Mouse (Mus musculus): ENCODE data around the gene Il27ra. TPM values are rescaled to one million over a fixed set of nuclear protein-coding genes. Genes with fewer than 3 reads are reported as not detected.

The Il27ra gene
- polyA plus RNA-seq (2012; rRNA removed; ENCODE audit: low replicate concordance): 2.7 and 2.9 TPM in 2 replicates

DNA sequence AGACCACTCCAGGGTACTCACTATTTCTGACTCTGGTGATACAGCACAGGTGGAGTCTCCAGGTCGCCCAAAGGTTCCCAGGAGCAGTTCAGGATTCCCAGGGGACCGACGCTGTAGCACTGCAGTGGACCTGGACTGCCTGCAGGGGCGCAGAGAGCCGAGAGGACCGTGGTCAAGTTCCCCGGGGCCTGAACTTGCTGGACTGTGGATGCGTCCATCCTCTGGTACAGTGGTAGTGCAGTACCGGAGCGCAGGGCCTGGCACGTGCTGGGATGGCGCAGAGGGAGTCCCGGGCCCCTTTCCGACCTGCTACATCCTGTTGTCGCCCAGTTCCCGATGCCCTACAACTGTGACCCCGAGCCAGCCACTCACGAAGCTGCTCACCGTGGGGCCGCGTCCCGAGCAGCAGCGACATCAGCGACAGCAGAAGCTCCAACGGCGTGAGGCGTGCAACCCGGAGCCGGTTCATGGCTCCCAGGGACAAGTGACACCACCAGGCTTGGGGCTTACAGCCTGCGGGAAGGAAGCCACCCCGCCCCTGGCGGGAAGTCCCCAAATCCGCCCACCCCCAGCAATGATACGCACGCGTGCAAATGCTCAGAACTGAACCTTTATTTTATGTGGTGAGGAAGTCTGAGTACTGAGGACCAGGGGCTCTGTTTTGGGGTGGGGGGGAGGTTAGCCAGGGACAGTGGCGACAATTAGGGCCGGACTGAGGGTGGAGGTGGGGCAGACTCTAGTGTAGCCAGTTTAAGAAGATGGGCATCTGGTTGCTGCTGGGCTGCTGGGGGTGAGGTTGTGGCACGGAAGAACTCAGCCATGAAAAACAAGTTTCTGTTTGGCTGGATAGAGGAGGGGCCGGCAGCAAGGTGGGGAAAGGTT is at the start of gene Il27ra:
Gene Il27ra (minus strand): TSS at position 524 of the 882 bp plus-strand sequence.

DNA sequence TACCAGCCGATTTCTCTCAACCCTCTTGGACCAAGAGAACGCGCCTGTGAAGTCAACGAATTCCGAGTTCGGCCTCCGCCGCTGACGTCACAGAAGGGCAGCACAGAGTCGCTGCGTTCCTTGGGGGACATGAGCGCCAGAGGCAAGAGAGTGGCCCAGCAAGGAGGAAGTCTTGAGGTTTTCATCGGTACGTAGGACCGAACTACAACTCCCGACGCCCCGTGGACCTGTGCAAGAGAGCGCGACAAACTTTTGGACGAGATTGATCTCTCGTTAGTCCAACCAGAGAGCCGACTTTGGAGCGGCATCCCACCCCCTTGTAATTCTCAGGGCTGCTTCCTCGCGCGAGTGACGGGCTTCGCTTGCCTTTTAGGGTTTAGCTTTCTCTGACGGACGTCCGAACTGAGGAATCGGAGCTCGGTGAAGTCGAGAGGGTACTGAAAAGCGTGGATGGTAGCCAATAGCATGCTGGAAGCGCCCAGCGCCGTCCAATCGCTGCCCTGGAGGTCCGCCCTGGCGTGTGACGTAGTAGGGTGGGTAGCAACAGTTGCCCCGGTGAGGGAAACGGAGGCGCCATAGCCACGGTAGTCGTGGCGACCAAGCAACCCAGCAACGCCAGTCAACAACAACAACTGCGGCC is 24.0 kb upstream of the Il27ra start, which contains the start of gene Rfx1:
Gene Rfx1 (plus strand): TSS at position 544 of the 640 bp plus-strand sequence.

DNA sequence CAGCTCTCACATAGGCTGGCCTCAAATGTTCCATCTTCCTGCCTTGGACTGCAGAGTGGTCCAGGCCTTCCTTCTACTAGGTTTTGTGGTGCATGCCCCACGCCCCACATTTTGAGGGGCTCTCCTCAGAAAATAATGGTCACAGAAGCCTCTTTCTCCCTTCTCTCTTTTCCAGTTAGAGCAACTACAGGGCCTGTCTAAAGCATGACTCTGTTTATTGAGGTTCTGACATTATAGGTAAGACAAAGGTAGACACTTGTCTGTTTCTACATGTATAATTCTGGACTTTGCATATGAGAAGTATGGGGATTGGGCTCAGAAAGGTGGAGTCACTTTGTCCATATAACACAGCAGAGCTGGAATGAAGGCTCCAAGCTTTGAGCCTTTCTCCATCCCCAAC is 22.6 kb upstream of the Il27ra start, which contains the start of gene Gm10643:
Gene Gm10643 (minus strand): TSS at position 101 of the 400 bp plus-strand sequence.

DNA sequence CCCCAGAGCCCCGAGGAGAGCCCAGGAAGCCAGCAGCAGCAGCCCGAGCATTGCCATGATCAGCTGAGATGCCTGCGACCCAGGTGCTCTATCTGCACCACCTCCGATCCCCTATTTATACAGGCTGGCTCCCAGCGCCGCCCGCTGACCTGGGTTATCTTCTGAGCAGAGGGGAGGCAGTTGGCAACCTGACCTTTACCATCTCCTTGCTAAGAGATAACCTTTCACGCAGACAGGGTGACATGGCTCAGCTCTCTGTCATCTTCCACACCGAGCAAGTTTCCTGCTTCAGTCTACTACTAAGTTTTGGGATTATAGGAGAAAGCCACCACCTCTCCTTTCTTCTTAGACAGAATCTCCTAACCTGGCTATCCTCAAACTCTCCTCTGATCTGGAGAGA is 2.5 kb upstream of the Il27ra start, which contains the start of gene Rln3:
Gene Rln3 (minus strand): TSS at position 101 of the 400 bp plus-strand sequence.

DNA sequence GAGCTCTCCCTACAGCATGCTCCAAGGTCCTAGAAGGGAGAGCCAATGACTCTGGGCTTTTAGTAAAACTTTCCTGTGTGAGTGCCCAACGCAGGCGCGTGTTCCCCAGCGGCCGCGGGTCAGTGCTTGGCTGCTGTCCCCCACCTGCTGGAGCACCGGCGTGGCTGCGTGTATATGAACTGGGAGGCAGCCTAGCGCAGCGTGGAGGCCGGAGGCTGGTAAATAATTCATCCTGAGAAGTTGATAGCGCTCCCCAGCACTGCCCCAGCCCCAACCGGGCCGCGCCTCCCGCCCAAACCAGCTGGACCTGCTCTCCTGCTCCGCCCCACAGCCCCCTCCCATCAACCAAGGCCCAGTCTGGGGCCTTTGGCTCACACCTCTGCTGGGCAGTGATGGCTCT is 21.3 kb downstream of the Il27ra start, which contains the start of gene Palm3:
Gene Palm3 (plus strand): TSS at position 376 of the 400 bp plus-strand sequence.

DNA sequence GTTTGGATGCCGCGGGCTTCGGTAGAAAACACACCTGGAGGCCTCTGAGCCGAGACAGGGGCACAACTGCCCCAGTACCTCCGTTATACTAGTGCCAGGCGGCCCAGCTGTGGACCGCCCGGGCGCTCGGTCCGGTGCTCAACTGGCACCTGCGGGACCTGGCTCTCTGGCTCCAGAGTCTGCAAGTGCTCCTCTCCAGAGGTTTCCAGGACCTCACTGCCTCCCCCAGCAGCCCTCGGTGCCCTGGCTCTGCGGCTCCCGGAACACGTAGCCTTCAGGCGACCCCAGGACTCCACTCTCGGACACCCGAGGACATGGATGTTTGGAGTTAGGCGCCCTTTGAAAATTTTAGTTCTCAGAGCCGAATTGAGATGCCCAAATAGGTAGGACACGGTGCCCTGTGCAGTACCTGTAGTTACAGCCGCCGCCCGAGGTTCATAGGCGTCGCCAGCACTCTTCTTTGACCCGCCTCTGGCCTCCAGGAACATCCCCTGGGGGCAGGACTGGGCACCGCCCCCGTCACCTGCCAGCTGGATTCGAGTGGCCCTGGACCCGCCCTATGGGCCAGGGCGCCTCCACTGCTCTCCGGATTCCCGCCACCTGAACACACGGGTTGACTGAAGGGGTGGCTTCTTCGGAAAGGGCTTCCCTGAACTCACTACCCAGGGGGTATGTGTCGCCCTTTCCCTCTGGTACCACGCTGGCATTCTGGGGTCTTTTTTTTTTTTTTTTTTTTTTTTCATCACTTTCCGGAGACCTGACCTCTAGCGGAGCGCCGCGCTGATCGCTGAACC is 30.5 kb downstream of the Il27ra start, which contains the start of gene 2210011C24Rik:
Gene 2210011C24Rik (minus strand): TSS at position 467 of the 794 bp plus-strand sequence.

DNA sequence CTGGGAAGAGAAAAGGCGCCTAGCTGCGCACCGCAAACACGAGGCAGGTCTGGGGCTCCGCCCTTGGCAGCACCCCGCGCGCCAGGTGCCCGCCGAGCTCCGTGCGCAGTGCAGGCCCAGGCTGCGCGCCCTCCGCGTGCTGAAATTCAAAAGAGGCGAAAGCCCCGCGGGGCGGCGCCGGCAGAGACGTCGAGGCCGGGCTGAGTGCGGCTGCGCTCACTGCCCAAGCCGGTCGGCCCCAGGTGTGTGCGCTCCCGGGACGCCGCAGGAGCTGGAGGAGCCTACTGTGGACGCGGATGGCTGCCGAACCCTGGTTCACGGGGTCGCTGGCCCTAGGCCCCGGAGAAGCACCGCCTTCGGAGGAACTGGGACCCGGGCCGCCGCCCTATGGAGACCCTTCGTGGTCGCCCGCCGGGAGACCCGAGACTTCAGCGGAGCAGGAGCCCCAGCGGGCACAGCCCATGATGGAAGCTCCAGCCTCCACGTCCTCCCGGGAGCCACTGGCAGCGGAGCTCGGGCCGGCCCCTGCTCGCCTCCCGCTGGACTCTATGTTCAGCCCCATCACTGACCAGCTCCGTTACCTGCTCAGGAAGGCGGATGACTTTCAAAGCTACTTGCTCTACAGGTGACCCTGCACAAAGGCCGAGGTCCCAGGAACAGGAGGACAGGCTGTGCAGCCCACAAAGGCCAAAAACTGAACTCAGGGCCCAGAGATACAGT is 40.9 kb downstream of the Il27ra start, which contains the start of gene 1700067K01Rik:
Gene 1700067K01Rik (plus strand): TSS at position 222 of the 720 bp plus-strand sequence.

DNA sequence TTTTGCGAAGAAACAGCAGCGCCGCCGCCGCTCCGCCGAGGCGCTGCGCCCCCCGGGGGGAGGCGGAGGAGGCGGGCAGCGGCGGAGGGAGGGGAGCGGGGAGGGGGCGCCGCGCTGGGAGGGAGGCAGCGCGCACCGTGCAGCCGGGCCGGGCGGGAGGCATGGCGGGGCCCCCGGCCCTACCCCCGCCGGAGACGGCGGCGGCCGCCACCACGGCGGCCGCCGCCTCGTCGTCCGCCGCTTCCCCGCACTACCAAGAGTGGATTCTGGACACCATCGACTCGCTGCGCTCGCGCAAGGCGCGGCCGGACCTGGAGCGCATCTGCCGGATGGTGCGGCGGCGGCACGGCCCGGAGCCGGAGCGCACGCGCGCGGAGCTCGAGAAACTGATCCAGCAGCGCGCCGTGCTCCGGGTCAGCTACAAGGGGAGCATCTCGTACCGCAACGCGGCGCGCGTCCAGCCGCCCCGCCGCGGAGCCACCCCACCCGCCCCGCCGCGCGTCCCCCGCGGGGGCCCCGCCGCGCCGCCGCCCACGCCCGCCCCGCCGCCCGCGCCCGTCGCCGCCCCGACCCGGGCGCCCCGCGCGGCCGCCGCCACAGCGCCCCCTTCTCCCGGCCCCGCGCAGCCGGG is 44.8 kb downstream of the Il27ra start, which contains the start of gene Samd1:
Gene Samd1 (plus strand): TSS at position 162 of the 631 bp plus-strand sequence.

Other genes with a start within 250 kb of the Il27ra start
- 9.4 and 15.6 TPM in 2 replicates for gene Adgrl1, start 142.5 kb downstream of the Il27ra start, polyA plus RNA-seq (2012; rRNA removed; ENCODE audit: low replicate concordance)
- gene Gm10644, start 87.4 kb downstream of the Il27ra start, polyA plus RNA-seq (2012; rRNA removed; ENCODE audit: low replicate concordance): 0.22 and 0.34 TPM in 2 replicates
- 6.1 and 44.6 TPM in 2 replicates for gene Asf1b, start 87.1 kb downstream of the Il27ra start, polyA plus RNA-seq (2012; rRNA removed; ENCODE audit: low replicate concordance)
- 38.5 and 50.4 TPM in 2 replicates for gene Prkaca, start 69.6 kb downstream of the Il27ra start, polyA plus RNA-seq (2012; rRNA removed; ENCODE audit: low replicate concordance)
- gene Samd1, start 44.9 kb downstream of the Il27ra start, polyA plus RNA-seq (2012; rRNA removed; ENCODE audit: low replicate concordance): 33.3 and 36.7 TPM in 2 replicates
- gene 1700067K01Rik, start 41.1 kb downstream of the Il27ra start, polyA plus RNA-seq (2012; rRNA removed; ENCODE audit: low replicate concordance): 0.53 TPM in 2 replicates
- 10.3 and 11.7 TPM in 2 replicates for gene 2210011C24Rik, start 30.4 kb downstream of the Il27ra start, polyA plus RNA-seq (2012; rRNA removed; ENCODE audit: low replicate concordance)
- gene Palm3, start 21.1 kb downstream of the Il27ra start, polyA plus RNA-seq (2012; rRNA removed; ENCODE audit: low replicate concordance): 0.05 and 0.19 TPM in 2 replicates
- gene Rln3, start 2.4 kb upstream of the Il27ra start, polyA plus RNA-seq (2012; rRNA removed; ENCODE audit: low replicate concordance): 0.33 and 0.85 TPM in 2 replicates
- 0.11 and 0.47 TPM in 2 replicates for gene Gm10643, start 22.5 kb upstream of the Il27ra start, polyA plus RNA-seq (2012; rRNA removed; ENCODE audit: low replicate concordance)
- gene Rfx1, start 24.2 kb upstream of the Il27ra start, polyA plus RNA-seq (2012; rRNA removed; ENCODE audit: low replicate concordance): 28.4 and 32.1 TPM in 2 replicates
- 74.8 and 118 TPM in 2 replicates for gene Dcaf15, start 62.2 kb upstream of the Il27ra start, polyA plus RNA-seq (2012; rRNA removed; ENCODE audit: low replicate concordance)
- gene Podnl1, start 83.4 kb upstream of the Il27ra start, polyA plus RNA-seq (2012; rRNA removed; ENCODE audit: low replicate concordance): 4.5 and 9.4 TPM in 2 replicates
- 35.5 and 51.7 TPM in 2 replicates for gene Cc2d1a, start 105.3 kb upstream of the Il27ra start, polyA plus RNA-seq (2012; rRNA removed; ENCODE audit: low replicate concordance)
- 0.12 and 0.16 TPM in 2 replicates for gene 4930432K21Rik, start 105.4 kb upstream of the Il27ra start, polyA plus RNA-seq (2012; rRNA removed; ENCODE audit: low replicate concordance)
- gene Nanos3, start 142.6 kb upstream of the Il27ra start, polyA plus RNA-seq (2012; rRNA removed; ENCODE audit: low replicate concordance): 0.63 TPM in 1 of 2 replicates, not detected in the other
- gene Zswim4, start 194.5 kb upstream of the Il27ra start, polyA plus RNA-seq (2012; rRNA removed; ENCODE audit: low replicate concordance): 12.3 and 16.6 TPM in 2 replicates
- 61.8 and 96.3 TPM in 2 replicates for gene D8Ertd738e, start 207.1 kb upstream of the Il27ra start, polyA plus RNA-seq (2012; rRNA removed; ENCODE audit: low replicate concordance)
- 88.7 and 124 TPM in 2 replicates for gene Mri1, start 214.7 kb upstream of the Il27ra start, polyA plus RNA-seq (2012; rRNA removed; ENCODE audit: low replicate concordance)
- 14.6 and 19.5 TPM in 2 replicates for gene Ccdc130, start 227.8 kb upstream of the Il27ra start, polyA plus RNA-seq (2012; rRNA removed; ENCODE audit: low replicate concordance)

Measured in duodenum, adult 2 months (tissue).